Mouse (Mus musculus) hindbrain, embryonic 14.5 days (tissue): ENCODE data around the gene 1700069L16Rik. TPM values are rescaled to one million over a fixed set of nuclear protein-coding genes. Genes with fewer than 3 reads are reported as not detected.

Experiments
- ATAC-seq: fragments of 200-750 bp; cut with Nextera tagmentation; 2 replicates; pipeline ENCODE4 v1.8.0; 2017; ENCODE audit warnings: moderate number of reproducible peaks, mild to moderate bottlenecking, moderate TSS enrichment, moderate library complexity; ENCODE audit not compliant: low FRiP score
- DNase-seq: peaks from one replicate; pipeline ENCODE4 v3.0.0-alpha.2; 2015; ENCODE audit warnings: low spot score
- H3K27ac ChIP-seq: fragments of 300-500 bp; sonication (generic); 2 replicates; pipeline ENCODE4 v1.5.1; 2014; ENCODE audit warnings: mild to moderate bottlenecking, moderate library complexity
- H3K27me3 ChIP-seq: fragments of 300-500 bp; sonication (generic); 2 replicates; pipeline ENCODE4 v1.6.1; 2014; ENCODE audit warnings: mild to moderate bottlenecking, low read length, mixed read lengths; ENCODE audit not compliant: control insufficient read depth, insufficient read depth
- H3K36me3 ChIP-seq: fragments of 300-500 bp; sonication (generic); replicated peaks from 2 replicates; pipeline ENCODE4 v1.6.1; 2014; ENCODE audit not compliant: control insufficient read depth, insufficient read depth
- H3K4me1 ChIP-seq: fragments of 300-500 bp; sonication (generic); replicated peaks from 2 replicates; pipeline ENCODE4 v1.6.1; 2014; ENCODE audit warnings: antibody characterized with exemption, low read length, mixed read lengths; ENCODE audit not compliant: control insufficient read depth, insufficient read depth
- H3K4me2 ChIP-seq: fragments of 300-500 bp; sonication (generic); replicated peaks from 2 replicates; pipeline ENCODE4 v1.6.1; 2014; ENCODE audit warnings: mild to moderate bottlenecking, moderate library complexity
- H3K4me3 ChIP-seq: fragments of 300-500 bp; sonication (generic); replicated peaks from 2 replicates; pipeline ENCODE4 v1.5.1; 2014; ENCODE audit warnings: mild to moderate bottlenecking, low read length
- H3K9ac ChIP-seq: fragments of 300-500 bp; sonication (generic); 2 replicates; pipeline ENCODE4 v1.6.1; 2014
- H3K9me3 ChIP-seq: fragments of 300-500 bp; sonication (generic); 2 replicates; pipeline ENCODE4 v1.6.1; 2016; ENCODE audit warnings: low read length; ENCODE audit not compliant: control insufficient read depth
- WGBS: fragments of 180-500 bp; shearing (Covaris S2); extraction: QIAGEN DNeasy Blood & Tissue Kit; methylation state at CpG from one replicate; pipeline ENCODE4 v1.1.7; 2014; 5-methylcytosine and 5-hydroxymethylcytosine counted together
- polyA plus RNA-seq: library from polyadenylated mRNA; unstranded; fragments of >200 nt; fragmentation: Nextera tagmentation; extraction: Ambion mirVana; gene quantifications from 2 replicates; pipeline ENCODE4 v1.2.1, GENCODE M21; 2014

The 1700069L16Rik gene
- polyA plus RNA-seq, 1 experiment from 2014 or later, result not detected

DNA sequence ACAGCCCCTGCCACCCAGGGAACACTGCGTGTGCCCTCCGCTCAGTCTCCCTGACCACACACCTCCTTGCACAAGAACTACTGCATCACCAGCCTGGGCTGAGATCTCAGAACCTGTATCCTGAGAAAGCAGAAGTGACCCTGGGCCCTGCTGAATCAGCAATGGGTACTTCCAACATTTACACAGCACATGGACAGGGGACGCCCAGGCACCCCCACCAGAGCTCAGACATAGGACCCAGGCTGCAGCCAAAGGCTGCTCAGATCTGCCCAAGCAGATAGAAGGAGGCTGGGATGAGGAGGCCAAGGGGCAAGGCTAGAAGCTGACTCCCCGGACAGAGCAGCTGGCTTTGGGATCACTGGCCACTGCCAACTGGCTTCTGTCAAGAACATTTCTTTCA is 80.1 kb downstream of the 1700069L16Rik start:
- no peak for DNase-seq
- Histone ChIP-seq H3K36me3 (no peaks in the 10 kb centered on the region), H3K9me3 (no peaks in the 10 kb centered on the region), H3K9ac (no peak overlapping the region), H3K27me3 (no peaks in the 10 kb centered on the region), H3K4me2 (no peak overlapping the region), H3K27ac (no peak overlapping the region), H3K4me3 (no peak overlapping the region), H3K4me1 (peaks cover 5% of the 10 kb centered on the region; the same call in 1 of the 2 replicates)
- ATAC-seq, result no peak
- 91% methylated on average over 4 of the region's 4 CpGs for WGBS

- 45% methylated on average over 18 of the region's 18 CpGs for WGBS
- Histone ChIP-seq H3K4me1 (peaks cover 5% of the 10 kb centered on the region; the same call in 1 of the 2 replicates), H3K27me3 (no peaks in the 10 kb centered on the region), H3K9me3 (no peaks in the 10 kb centered on the region), H3K36me3 (no peaks in the 10 kb centered on the region), H3K9ac (0 out of 2 replicates have a peak overlapping the region, but pooled peaks have one; percentile 28), H3K27ac (0 out of 2 replicates have a peak overlapping the region, but pooled peaks have one; percentile 26), H3K4me2 (peak overlapping the region; percentile 50), H3K4me3 (no peak overlapping the region; the same call in 1 of the 2 replicates)
- DNase-seq (peak; percentile 72), ATAC-seq (peak; percentile 93)
Observed at GRCm38 (mm10) chr5:113643107-113643848, 81.3 kb downstream of the 1700069L16Rik start.

Other genes with a start within 250 kb of the 1700069L16Rik start
- gene Wscd2, start 234.4 kb downstream of the 1700069L16Rik start, polyA plus RNA-seq, result 13.6 and 13.7 TPM in 2 replicates
- 1.7 and 2.7 TPM in 2 replicates for gene Cmklr1, start 74.3 kb downstream of the 1700069L16Rik start, polyA plus RNA-seq
- gene Ficd, start 11.0 kb upstream of the 1700069L16Rik start, polyA plus RNA-seq, result 7.0 and 7.5 TPM in 2 replicates
- 33.0 and 37.1 TPM in 2 replicates for gene Sart3, start 47.7 kb upstream of the 1700069L16Rik start, polyA plus RNA-seq
- gene Iscu, start 48.0 kb upstream of the 1700069L16Rik start, polyA plus RNA-seq, result 81.5 and 92.4 TPM in 2 replicates
- 4.8 and 5.0 TPM in 2 replicates for gene Tmem119, start 75.7 kb upstream of the 1700069L16Rik start, polyA plus RNA-seq
- gene Selplg, start 107.9 kb upstream of the 1700069L16Rik start, polyA plus RNA-seq, result 1.6 and 2.4 TPM in 2 replicates
- 172 and 177 TPM in 2 replicates for gene Coro1c, start 184.0 kb upstream of the 1700069L16Rik start, polyA plus RNA-seq